Mouse (Mus musculus): Measurements from ENCODE around the gene Batf2. TPM values are rescaled to one million over a fixed set of nuclear protein-coding genes. Genes with fewer than 3 reads are reported as not detected.
"Not testable (repeated sequence)": the region's sequence is repeated elsewhere in the genome, so short reads cannot be mapped to it uniquely, and the experiment has no call there.

Batf2 gene
- polyA plus RNA-seq, 1 experiment from 2014 or later: not detected

- Histone ChIP-seq H3K9me3 (no peaks in the 10 kb centered on the region), H3K4me1 (peaks cover 19% of the 10 kb centered on the region), H3K27ac (peak within 1 kb of the TSS; percentile 96), H3K9ac (peak within 1 kb of the TSS; percentile 91), H3K27me3 (no peaks in the 10 kb centered on the region), H3K36me3 (peaks cover 43% of the 10 kb centered on the region), H3K4me2 (peak within 1 kb of the TSS; percentile 89), H3K4me3 (peak within 1 kb of the TSS; percentile 94)
- WGBS: under 1% methylated on average over 77 of the region's 77 CpGs
- peak; percentile 76 for ATAC-seq (ENCODE audit: insufficient number of reproducible peaks, insufficient read depth, low FRiP score, low TSS enrichment, low read depth)
Measured at GRCm38 (mm10) chr19:6117986-6118676, 22.7 kb upstream of the Batf2 start, which contains the start of gene Sac3d1. TSS of gene Sac3d1 (minus strand) at chr19:6118650.

- peak; percentile 17; the same call in 1 of the 2 replicates for ATAC-seq (ENCODE audit: insufficient number of reproducible peaks, insufficient read depth, low FRiP score, low TSS enrichment, low read depth)
- H3K4me3 ChIP-seq: peak overlapping the region; percentile 94
- peaks cover 40% of the 10 kb centered on the region for H3K36me3 ChIP-seq
- under 1% methylated on average over 8 of the region's 8 CpGs for WGBS
- H3K9ac ChIP-seq: peak overlapping the region; percentile 91
- no peaks in the 10 kb centered on the region for H3K9me3 ChIP-seq
- peaks cover 24% of the 10 kb centered on the region for H3K4me1 ChIP-seq
- H3K4me2 ChIP-seq: peak overlapping the region; percentile 89
- peak overlapping the region; percentile 96 for H3K27ac ChIP-seq
- no peaks in the 10 kb centered on the region for H3K27me3 ChIP-seq
Measured at GRCm38 (mm10) chr19:6118677-6119185, 22.1 kb upstream of the Batf2 start.

GRCm38 (mm10) chr19:6121761-6122160, 19.0 kb upstream of the Batf2 start:
- no peak overlapping the region for H3K27ac ChIP-seq
- H3K4me1 ChIP-seq: peaks cover 21% of the 10 kb centered on the region
- no peaks in the 10 kb centered on the region for H3K27me3 ChIP-seq
- no peak for ATAC-seq (ENCODE audit: insufficient number of reproducible peaks, insufficient read depth, low FRiP score, low TSS enrichment, low read depth)
- H3K9me3 ChIP-seq: no peaks in the 10 kb centered on the region
- 39% methylated on average over 19 of the region's 19 CpGs for WGBS
- no peak overlapping the region; the same call in 1 of the 2 replicates for H3K4me2 ChIP-seq
- 0 out of 2 replicates have a peak overlapping the region, but pooled peaks have one; percentile 27 for H3K9ac ChIP-seq
- H3K36me3 ChIP-seq: peaks cover 16% of the 10 kb centered on the region
- H3K4me3 ChIP-seq: no peak overlapping the region

- Histone ChIP-seq H3K4me1 (peaks cover 18% of the 10 kb centered on the region), H3K36me3 (peaks cover 16% of the 10 kb centered on the region), H3K9me3 (no peaks in the 10 kb centered on the region), H3K4me2 (no peak overlapping the region), H3K27ac (no peak overlapping the region), H3K4me3 (no peak overlapping the region), H3K9ac (no peak overlapping the region), H3K27me3 (no peaks in the 10 kb centered on the region)
- ATAC-seq (ENCODE audit: insufficient number of reproducible peaks, insufficient read depth, low FRiP score, low TSS enrichment, low read depth): no peak
- 49% methylated on average over 8 of the region's 8 CpGs for WGBS
Measured at GRCm38 (mm10) chr19:6123330-6123729, 17.5 kb upstream of the Batf2 start.

- no peak for ATAC-seq (ENCODE audit: insufficient number of reproducible peaks, insufficient read depth, low FRiP score, low TSS enrichment, low read depth)
- Histone ChIP-seq H3K4me2 (no peak overlapping the region), H3K27ac (no peak overlapping the region), H3K9me3 (no peaks in the 10 kb centered on the region), H3K4me3 (no peak overlapping the region), H3K4me1 (peaks cover 16% of the 10 kb centered on the region), H3K27me3 (no peaks in the 10 kb centered on the region), H3K9ac (no peak overlapping the region), H3K36me3 (peaks cover 16% of the 10 kb centered on the region)
- 68% methylated on average over 2 of the region's 2 CpGs for WGBS
Measured at GRCm38 (mm10) chr19:6124898-6125297, 15.9 kb upstream of the Batf2 start.

- no peaks in the 10 kb centered on the region for H3K27me3 ChIP-seq
- no peak overlapping the region for H3K4me3 ChIP-seq
- H3K9ac ChIP-seq: no peak overlapping the region
- WGBS: 21% methylated on average over 4 of the region's 4 CpGs
- peaks cover 12% of the 10 kb centered on the region for H3K36me3 ChIP-seq
- no peak for ATAC-seq (ENCODE audit: insufficient number of reproducible peaks, insufficient read depth, low FRiP score, low TSS enrichment, low read depth)
- no peak overlapping the region for H3K4me2 ChIP-seq
- H3K9me3 ChIP-seq: no peaks in the 10 kb centered on the region
- H3K27ac ChIP-seq: no peak overlapping the region
- H3K4me1 ChIP-seq: peaks cover 16% of the 10 kb centered on the region
Measured at GRCm38 (mm10) chr19:6126289-6126688, 14.5 kb upstream of the Batf2 start.

GRCm38 (mm10) chr19:6126789-6127580, 13.8 kb upstream of the Batf2 start:
- Histone ChIP-seq H3K9ac (peak overlapping the region; percentile 74; the same call in 1 of the 2 replicates), H3K36me3 (peaks cover 9% of the 10 kb centered on the region; the same call in 1 of the 2 replicates)
- no peak for ATAC-seq (ENCODE audit: insufficient number of reproducible peaks, insufficient read depth, low FRiP score, low TSS enrichment, low read depth)

GRCm38 (mm10) chr19:6127760-6128341, 12.9 kb upstream of the Batf2 start, which contains the start of gene Snx15:
TSS of gene Snx15 (minus strand) at chr19:6128304.
- peaks cover 16% of the 10 kb centered on the region for H3K4me1 ChIP-seq
- peak within 1 kb of the TSS; percentile 59 for H3K4me3 ChIP-seq
- H3K27ac ChIP-seq: peak within 1 kb of the TSS; percentile 94
- peak within 1 kb of the TSS; percentile 61 for H3K4me2 ChIP-seq
- H3K36me3 ChIP-seq: peaks cover 4% of the 10 kb centered on the region; the same call in 1 of the 2 replicates
- under 1% methylated on average over 32 of the region's 32 CpGs for WGBS
- H3K9ac ChIP-seq: peak within 1 kb of the TSS; percentile 74
- H3K27me3 ChIP-seq: no peaks in the 10 kb centered on the region
- no peaks in the 10 kb centered on the region for H3K9me3 ChIP-seq
- ATAC-seq (ENCODE audit: insufficient number of reproducible peaks, insufficient read depth, low FRiP score, low TSS enrichment, low read depth): peak; percentile 90

More at GRCm38 (mm10) chr19:6126789-6127580, 13.8 kb upstream of the Batf2 start:
- Histone ChIP-seq H3K27me3 (no peaks in the 10 kb centered on the region), H3K4me3 (peak overlapping the region; percentile 59), H3K9me3 (no peaks in the 10 kb centered on the region), H3K27ac (peak overlapping the region; percentile 94), H3K4me1 (peaks cover 16% of the 10 kb centered on the region), H3K4me2 (peak overlapping the region; percentile 61)
- WGBS: 73% methylated on average over 10 of the region's 10 CpGs

GRCm38 (mm10) chr19:6130414-6131128, 10.2 kb upstream of the Batf2 start:
- H3K4me2 ChIP-seq; H3K27me3 ChIP-seq; H3K9ac ChIP-seq; H3K9me3 ChIP-seq; H3K4me1 ChIP-seq; H3K27ac ChIP-seq; ATAC-seq (ENCODE audit: insufficient number of reproducible peaks, insufficient read depth, low FRiP score, low TSS enrichment, low read depth); H3K4me3 ChIP-seq: not testable (repeated sequence)
- H3K36me3 ChIP-seq: peaks cover 15% of the 10 kb centered on the region
- WGBS: 81% methylated on average over 7 of the region's 7 CpGs

GRCm38 (mm10) chr19:6132171-6132827, 8.5 kb upstream of the Batf2 start:
- Histone ChIP-seq H3K9ac (no peak overlapping the region), H3K4me3 (no peak overlapping the region), H3K9me3 (no peaks in the 10 kb centered on the region), H3K4me2 (no peak overlapping the region), H3K27me3 (no peaks in the 10 kb centered on the region), H3K27ac (no peak overlapping the region), H3K4me1 (peaks cover 6% of the 10 kb centered on the region), H3K36me3 (peaks cover 33% of the 10 kb centered on the region)
- no peak for ATAC-seq (ENCODE audit: insufficient number of reproducible peaks, insufficient read depth, low FRiP score, low TSS enrichment, low read depth)
- WGBS: 80% methylated on average over 7 of the region's 7 CpGs
